Mouse (Mus musculus) adrenal gland, adult 18-20 months (tissue): ENCODE measurements around the gene Epsti1. TPM values are rescaled to one million over a fixed set of nuclear protein-coding genes. Genes with fewer than 3 reads are reported as not detected.

Experiments used
- DNase-seq, 2 experiments: peaks; one replicate each; pipeline ENCODE4 v3.0.0; 2021 to 2022; ENCODE audit warnings: low spot score in 2 of 2
- total RNA-seq, 2 experiments: library from RNA; stranded (reverse); gene quantifications; 1 replicate in 1 of 2; 2 replicates in 1 of 2; pipeline ENCODE4 v1.2.3; 2021

The Epsti1 gene
- total RNA-seq, 2 experiments from 2014 or later, result 2.2 to 2.5 TPM

- no peak for DNase-seq
Observed at GRCm38 (mm10) chr14:78008019-78008418, 104.0 kb downstream of the Epsti1 start.

DNA sequence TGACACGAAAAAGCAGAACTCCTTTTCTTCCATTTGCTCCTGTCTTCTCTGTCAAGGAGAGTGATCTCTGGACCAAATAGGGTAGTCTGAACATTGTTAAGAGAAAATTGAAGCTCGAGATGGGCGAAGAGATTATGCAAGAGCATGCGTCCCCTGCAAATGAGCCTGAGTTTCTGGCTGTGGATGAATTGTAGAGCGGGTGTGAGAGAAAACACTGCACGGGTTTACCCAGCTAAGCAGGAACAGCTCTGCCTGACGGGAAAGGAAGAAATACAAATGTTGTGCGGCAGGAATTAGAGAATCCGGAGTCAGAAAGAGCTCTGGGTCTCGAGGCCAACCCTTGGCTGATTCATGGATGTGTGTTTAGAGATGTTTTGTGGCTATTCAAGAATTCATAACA is 107.8 kb downstream of the Epsti1 start:
- DNase-seq, result no peak

- DNase-seq, result no peak
Observed at GRCm38 (mm10) chr14:78015540-78016321, 111.7 kb downstream of the Epsti1 start.

DNA sequence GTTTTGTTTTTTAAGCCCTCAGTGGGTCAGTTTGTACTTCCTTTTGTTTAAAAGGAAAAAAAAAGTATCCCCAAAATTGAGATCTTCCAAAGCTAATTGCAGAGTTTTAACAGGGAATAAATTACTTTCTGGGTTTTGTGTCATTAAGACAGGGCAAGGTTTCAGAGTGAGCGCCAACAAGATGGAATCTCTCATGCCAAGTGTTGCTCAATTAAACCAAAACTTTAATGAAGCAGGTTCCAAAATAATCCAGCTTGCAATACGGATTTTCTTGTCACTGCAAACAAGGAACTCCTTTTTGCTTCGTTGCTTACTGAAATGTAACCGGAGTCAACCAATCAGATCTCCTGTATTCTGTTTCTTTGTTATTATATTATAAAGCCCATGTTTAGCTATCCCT is 112.4 kb downstream of the Epsti1 start:
- no peak for DNase-seq

DNA sequence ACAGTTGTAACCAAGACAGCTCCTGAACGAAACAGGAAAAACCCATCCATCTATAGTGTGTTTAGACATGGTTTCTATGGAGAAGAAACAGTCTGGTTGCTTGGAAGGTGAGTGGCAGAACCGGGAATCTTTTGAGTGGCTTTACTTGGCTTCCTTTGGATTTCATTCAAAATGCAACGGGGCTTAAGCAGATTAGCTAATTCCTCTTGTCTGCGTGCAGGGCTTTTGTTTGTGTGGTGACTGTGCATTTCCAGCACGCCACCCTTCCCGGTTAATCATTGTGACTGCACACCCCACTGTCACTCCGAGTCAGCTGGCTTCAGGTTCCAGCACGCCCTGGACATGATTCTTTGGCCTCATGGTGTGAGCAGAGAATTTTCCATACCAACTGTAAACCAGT is 115.9 kb downstream of the Epsti1 start:
- no peak for DNase-seq

DNA sequence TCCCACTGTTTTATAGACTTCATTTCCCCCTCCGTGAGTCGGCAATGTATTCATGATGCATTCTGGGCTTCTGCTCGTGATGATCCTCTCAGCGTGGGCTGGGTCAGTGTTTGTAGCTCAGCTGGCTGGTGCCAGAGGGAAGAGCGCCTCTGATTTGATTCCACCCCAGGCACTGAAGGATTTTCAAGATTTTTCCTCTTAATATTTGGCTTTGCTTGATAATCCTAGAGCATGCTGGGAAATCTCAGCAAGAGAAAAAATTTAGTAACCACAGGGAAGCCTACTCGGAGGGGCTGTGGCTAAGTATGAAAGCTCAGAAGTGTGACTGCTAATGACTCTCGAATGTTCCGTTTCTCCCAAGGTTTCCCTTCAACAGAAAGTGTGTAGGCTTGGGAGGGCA is 134.8 kb downstream of the Epsti1 start:
- DNase-seq, result no peak

DNA sequence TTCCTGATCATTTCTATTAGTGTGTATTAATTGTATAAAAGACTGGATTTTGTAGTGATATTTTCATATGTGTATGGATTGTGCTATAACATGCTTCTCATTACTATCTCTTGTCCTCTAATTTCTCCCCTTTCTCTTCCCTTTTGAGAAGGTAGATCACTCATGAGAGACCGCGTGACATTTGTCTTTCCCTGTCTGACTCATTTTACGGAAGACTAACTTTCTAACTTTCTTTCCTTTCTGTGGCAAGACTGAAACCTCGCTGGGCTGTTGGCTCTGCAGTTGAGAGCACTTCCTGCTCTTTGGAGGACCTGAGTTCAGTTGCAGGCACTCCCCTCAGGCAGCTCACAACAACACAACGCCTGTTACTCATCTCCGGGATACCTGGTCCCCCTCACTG is 136.6 kb downstream of the Epsti1 start:
- DNase-seq, result no peak

DNA sequence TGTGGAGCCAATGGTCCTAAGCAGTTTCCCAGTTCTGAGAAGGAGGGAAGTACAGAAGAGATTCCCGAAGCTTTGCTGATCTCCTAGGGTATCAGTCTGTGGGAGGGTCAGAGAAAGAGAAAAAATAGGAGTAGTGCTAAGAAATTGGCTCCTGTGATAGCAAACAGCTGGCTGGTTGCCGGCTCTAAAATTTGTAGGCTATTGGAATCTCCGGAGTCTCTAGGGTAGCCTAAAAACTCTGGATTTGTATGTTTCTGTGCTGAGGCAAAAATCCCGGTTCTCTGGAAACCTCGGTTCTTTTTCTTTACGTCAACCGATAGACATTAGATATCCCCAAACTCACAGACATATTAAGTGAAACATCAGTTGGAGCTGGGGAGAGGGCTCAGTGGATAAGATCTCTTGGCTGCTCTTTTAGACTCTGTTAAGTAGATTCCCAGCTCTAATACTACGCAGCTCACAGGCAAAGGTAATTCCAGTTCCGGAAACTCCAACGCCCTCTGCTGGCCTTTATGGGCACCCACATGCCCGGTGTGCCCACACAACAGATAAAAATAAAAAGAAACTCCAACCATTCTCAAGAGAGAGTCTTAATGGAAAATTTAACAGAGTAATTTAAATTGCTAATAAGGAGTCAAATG is 138.0 kb downstream of the Epsti1 start:
- DNase-seq, result no peak

GRCm38 (mm10) chr14:78043079-78043478 is 139.0 kb downstream of the Epsti1 start:
- no peak for DNase-seq

- no peak for DNase-seq
Observed at GRCm38 (mm10) chr14:78048258-78048657, 144.2 kb downstream of the Epsti1 start.

DNA sequence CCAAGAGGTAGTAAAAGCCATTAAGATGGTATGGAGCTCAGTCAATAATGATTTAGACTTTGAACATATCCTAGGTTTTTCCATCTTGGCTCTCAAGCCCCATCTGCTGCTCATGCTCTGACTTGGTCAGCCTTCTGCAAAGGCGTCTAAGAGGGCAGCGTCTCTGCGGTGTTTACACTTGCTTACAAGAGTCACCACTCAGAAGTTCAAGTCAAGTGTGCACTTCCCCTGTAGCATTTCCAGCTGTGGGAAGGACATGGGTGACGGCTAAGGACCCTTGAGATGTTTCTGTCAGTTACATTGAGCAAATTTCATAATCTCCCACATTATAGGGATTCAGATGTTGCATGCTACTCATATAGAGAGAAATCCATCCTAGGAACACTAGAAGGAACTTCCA is 144.6 kb downstream of the Epsti1 start:
- no peak for DNase-seq

Other genes with a start within 250 kb of the Epsti1 start
- 100 to 1,000 TPM; 345 to 346 TPM for gene Dnajc15, start 29.1 kb upstream of the Epsti1 start, total RNA-seq
- gene Fam216b, start 184.8 kb downstream of the Epsti1 start, total RNA-seq, result not detected